Mouse (Mus musculus) left cerebral cortex, adult 9 months (tissue): ENCODE data around the gene Nlk.
"Not testable (repeated sequence)": the region's sequence is repeated elsewhere in the genome, so short reads cannot be mapped to it uniquely, and the experiment has no call there.

Experiments
- DNase-seq, 2 experiments: peaks; one replicate each; pipeline ENCODE4 v3.0.0; 2022; ENCODE audit warnings: low spot score in 2 of 2

Gene Nlk

DNA sequence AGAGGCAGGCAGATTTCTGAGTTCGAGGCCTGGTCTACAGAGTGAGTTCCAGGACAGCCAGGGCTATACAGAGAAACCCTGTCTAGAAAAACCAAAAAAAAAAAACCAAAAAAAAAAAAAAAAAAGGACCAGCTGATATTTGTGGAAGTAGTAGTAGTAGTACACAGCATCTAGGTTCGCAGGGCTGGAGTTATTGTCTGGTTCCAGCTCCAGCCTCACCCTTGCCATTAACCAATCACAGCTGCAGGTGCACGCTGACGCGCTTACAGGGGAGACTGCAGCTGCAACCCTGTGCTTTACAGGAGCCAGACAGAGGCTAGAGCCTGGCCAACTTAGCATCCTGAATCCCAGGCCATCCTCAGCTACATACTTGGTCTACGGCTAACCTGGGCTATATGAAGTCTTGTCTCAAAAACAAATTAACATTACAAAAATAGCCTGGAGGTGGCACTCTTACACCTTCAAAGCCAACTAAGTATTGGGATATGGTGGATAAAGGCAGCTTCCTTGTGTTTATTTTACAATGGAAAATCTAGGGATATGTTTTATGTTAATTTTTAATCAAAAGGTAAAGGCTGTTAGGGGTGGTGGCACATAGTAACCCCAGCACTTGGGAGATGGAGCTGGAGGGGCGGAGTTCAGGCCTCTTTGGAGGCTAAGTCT is 152.6 kb downstream of the Nlk start:
- DNase-seq: no peak

GRCm38 (mm10) chr11:78540358-78540757 is 156.8 kb downstream of the Nlk start:
- DNase-seq: no peak

GRCm38 (mm10) chr11:78536690-78537084 is 160.5 kb downstream of the Nlk start:
- DNase-seq: no peak

- DNase-seq: peak; percentile 97 to 99
Observed at GRCm38 (mm10) chr11:78536080-78536689, 161.0 kb downstream of the Nlk start, which contains the start of the genes Tnfaip1 and Ift20. Gene Tnfaip1, minus strand, starts transcription at chr11:78536332. Gene Ift20, plus strand, starts transcription at chr11:78536361.

DNA sequence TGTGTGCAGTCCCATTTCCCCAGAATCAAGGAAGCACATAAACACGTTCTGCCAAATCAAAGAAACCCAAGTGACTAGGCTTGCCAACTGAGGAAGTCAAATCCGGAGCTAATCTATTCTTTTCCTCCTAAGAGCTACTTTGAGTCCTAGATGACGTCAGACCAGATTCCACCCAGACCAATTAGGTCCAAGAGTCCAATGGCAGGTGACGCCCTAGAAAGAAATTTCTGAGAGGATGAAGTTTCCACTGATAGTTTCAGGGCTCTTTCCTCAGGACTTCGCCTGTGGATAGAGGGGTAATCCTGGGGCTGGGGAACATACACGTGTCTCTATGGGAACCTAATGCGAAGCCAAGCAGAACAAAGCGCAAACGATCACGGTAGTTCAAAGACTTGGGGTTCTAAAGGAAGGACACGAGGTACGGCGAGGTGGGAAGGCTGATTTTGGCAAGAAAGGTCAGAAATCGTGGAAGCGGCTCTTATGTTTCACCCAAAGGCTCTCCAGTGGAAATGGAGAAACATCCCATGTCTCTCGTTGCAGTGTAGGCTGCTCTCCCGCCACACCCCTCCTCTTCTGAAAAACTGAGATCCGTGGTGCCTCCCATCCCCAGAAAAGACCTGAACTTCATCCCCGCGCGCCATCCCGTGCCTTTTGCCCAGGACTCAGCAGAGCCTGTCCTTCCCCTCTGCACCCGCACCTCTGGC is 161.6 kb downstream of the Nlk start:
- peak in 1 of 2 experiments; percentile 24 for DNase-seq

DNA sequence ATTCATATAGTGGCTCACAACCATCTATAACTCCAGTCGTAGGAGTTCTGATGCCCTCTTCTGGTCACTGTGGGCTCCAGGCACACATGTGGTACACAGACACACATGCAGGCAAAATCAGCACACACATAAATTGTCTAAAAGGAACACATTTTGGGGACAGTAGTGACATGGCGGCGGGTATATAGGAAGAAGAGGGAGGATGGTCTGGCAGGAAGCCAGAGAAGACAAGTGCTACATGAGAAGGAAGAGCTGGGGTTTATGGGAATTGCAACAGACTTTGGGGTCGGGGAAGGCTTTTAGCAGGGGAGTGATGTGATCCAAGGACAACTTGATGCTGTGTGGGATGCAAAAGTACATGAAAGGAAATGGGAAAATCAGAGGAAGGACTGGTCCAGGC is 162.7 kb downstream of the Nlk start:
- DNase-seq: no peak

- DNase-seq: not testable (repeated sequence)
Observed at GRCm38 (mm10) chr11:78531515-78531914, 165.7 kb downstream of the Nlk start.

DNA sequence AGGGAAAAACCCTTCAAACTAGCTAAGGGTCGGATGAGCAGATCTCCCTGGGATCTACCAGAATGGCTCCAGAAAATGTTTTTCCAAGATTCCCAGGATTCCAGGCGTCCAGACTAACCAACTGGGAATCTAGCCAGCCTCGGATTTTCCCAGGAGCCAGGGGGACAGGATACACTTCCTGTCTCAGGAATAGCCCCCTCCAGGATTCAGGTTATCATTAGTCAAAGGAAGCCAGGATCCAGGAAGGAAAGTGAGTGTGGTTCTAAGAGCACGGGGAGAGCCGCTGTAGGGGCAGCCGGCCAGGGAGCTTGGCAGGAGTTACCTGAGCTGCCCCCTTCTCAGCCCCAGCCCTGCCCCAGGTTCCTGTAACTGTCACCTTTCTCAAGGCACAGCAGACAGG is 166.1 kb downstream of the Nlk start:
- DNase-seq: no peak

GRCm38 (mm10) chr11:78530001-78530400 is 167.2 kb downstream of the Nlk start:
- no peak for DNase-seq

DNA sequence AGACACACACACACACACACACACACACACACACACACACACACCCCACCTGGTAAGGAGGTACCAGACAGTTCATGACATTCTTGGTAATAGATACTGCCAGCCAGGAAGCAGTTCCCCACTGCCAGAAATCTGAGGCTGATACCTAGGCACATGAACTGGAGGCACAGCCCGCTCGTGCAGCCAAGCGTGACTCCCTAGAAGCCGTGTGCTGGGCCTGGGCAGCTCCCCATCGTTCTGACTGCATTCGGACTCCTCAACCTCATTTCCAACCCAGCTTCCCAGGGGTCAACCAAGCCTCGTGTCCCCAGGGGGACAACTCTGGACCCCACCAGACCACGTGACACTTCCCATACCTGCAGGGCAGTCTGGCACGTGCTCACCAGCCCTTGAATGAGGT is 168.5 kb downstream of the Nlk start:
- DNase-seq: no peak

DNA sequence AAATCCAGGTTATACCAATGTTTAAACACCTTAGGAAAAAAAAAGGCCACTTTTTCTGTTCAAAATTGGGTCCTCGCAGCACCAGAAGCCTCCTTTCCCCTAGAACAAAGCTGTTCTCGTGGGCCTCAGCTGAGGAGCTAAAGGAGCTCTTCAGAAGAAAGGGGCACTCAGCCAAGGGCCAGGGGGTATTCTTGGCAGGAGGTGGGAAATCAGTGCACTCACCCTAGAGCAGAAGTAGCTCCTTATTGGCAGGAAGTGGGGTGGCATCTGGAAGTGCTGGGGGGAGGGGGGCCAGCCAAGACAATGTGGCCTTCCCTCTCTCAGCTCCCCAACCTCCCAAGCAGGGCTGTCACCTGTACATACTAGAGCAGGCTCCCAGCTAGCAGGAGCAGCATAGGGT is 172.3 kb downstream of the Nlk start:
- no peak for DNase-seq

DNA sequence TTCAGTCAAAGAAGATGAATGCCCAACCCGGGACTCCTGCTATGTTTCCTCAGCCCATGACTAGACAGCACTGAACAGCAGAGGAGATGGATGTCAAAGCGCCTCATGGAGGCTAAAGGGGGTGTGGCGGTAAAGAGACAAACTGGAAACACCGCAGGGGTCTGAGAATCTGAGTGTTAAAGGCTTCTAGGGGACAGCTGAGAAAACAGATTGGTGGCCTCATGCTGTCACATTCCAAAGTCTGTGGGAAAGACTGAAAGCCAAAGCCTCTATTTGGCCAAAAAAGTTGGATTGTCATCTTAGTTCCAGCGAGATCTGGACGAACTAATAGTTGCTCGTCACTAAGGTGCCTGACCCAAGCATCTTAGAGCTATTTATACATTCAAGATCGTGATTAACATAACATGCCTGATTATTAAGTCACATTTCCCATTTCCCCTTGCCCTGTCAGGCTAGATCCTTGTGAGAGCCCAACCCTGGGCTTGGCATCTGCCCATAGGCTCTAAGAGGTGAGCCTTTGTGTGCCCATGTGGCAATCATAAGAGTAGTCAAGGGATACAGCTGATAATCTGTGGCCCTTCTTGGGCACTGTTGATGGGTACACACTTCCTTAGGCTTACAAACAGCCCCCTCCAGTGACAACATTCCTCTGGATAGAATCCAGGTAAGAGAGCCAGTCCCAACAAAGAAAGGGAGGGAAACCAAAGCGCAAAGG is 173.8 kb downstream of the Nlk start:
- DNase-seq: no peak

DNA sequence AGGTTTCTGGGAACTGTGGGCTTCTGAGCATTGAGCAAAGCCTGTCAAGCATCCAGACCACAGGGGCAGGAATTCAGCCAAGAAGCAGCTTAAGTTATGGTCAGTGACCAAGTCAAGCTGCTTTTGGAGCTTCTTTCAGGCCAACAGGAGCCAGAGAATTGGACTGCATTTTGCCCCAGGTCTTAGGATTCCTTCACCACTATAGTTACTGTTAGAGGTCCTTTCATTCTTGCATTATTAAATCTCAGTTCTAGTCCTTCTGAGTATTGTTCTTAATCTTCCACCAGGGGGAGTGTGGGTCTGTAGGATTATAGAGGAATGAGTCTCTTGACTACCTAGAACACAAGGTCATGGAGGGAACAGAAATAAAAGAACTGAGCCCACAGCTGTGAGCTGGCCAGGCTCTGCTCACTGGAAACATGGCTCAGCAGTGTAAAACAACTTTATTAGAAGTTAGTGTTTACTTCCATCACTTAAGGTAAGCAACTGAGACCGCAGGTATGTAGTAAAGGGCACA is 174.6 kb downstream of the Nlk start:
- DNase-seq: no peak

DNA sequence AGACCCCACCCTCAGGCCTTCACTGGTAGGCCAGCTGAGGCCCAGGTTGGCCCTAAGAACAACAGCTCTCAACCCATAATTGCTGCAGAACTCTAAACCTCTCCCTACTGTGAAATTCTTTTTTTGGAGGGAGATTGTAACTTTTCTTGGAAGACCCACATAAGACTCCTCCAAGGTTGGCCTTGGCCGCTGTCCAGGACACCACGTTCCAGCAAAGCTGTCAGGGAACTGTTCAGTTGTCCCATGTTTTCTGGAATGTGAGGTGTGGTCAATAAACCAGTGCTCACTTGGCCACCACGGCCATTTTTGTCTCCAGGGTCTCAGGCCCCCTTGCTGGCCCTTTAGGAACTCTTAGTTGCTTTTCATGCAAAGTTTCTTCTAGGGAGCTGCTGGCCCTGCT is 175.3 kb downstream of the Nlk start:
- no peak for DNase-seq

- no peak for DNase-seq
Observed at GRCm38 (mm10) chr11:78518931-78519330, 178.2 kb downstream of the Nlk start.
